Mouse (Mus musculus) lung, postnatal 25 days (tissue): Measurements from ENCODE around the gene Elmo1.

Experiments used
- DNase-seq: peaks from one replicate; pipeline ENCODE4 v3.0.0; 2022; ENCODE audit warnings: low spot score

The Elmo1 gene

GRCm38 (mm10) chr13:20121385-20122043 is 31.1 kb downstream of the Elmo1 start:
- DNase-seq = no peak

DNA sequence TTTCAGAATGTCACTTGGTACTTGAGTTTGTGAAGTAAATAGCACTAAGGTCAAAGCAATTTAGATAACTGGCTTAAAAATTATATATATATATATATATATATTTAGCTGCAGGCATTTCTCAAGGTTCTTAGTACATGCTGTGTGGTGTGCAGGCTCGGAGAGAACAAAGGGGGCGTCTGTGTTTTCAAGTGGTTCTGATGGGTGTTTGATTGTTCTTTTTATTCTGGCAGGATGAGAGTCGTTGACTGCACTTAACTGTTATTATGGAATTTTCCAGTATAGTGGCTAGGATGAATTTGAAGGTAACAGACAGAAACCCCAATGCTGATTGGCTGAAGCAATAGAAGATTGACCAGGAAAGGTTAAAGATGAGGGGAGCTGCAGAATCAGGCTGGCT is 33.6 kb downstream of the Elmo1 start:
- DNase-seq = no peak

DNA sequence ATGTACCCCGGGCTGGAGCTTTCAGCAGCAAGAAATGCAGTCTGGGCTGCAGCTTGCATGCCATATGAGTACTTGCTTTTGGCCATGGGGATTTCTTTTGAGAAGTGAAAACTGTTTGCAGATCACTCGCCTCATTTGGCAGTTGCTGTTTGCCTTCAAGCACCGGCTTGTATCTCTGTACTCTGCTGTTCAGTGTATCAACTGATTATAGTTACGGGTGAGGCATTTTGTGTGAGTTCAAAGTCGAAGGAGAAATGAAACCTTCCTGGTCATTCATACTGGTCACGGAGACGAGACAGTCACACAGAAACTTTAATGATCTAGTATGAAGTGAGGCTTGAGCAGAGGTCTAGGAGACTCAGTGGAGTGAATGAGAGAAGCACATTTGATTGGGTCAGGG is 34.6 kb downstream of the Elmo1 start:
- no peak for DNase-seq

DNA sequence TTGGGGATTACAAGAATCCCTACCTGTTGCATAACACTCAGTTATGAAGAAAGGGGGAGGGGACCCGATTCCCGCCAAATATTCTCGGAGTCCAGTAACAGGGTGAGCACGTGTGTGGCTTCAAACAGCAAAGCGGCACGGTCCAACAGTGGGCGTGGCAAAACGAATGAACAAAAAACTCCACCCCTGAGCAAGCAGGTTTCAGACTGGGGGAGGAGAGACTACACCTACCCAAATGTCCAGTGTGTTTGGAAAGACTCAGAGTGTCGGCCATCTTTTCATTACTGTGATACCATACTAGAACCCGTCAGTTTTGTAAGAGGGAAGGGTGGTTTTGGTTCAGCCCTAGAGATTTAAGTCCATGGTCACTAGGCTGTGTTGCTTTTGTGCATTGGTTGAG is 35.4 kb downstream of the Elmo1 start:
- DNase-seq = no peak

DNA sequence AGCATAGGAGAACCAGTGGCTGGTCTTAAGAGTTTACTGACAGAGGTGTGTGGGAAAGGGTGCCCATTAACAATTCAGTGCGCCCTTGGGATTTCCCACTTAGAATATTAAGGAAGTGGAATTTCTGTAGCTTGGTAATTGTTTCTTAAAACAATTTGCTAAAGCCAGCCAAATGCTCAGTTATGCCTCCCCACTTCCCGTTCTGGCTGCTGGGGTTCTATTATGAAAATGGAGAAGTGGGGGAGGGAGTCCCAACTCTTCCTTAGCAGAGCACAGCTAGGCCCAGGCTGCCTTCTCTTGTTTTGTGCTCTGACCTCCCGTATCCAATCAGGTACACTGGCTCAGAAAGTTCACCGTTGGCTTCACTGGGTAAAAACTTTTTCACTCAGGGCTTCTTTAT is 37.2 kb downstream of the Elmo1 start:
- no peak for DNase-seq

GRCm38 (mm10) chr13:20128097-20128496 is 37.7 kb downstream of the Elmo1 start:
- DNase-seq = no peak

- DNase-seq = no peak
Measured at GRCm38 (mm10) chr13:20130731-20131130, 40.3 kb downstream of the Elmo1 start.

GRCm38 (mm10) chr13:20131322-20131997 is 41.1 kb downstream of the Elmo1 start:
- DNase-seq = no peak

- DNase-seq = no peak
Measured at GRCm38 (mm10) chr13:20131998-20132371, 41.6 kb downstream of the Elmo1 start.

- peak; percentile 42 for DNase-seq
Measured at GRCm38 (mm10) chr13:20133602-20134394, 43.4 kb downstream of the Elmo1 start.

- DNase-seq = no peak
Measured at GRCm38 (mm10) chr13:20134395-20135225, 44.2 kb downstream of the Elmo1 start.

DNA sequence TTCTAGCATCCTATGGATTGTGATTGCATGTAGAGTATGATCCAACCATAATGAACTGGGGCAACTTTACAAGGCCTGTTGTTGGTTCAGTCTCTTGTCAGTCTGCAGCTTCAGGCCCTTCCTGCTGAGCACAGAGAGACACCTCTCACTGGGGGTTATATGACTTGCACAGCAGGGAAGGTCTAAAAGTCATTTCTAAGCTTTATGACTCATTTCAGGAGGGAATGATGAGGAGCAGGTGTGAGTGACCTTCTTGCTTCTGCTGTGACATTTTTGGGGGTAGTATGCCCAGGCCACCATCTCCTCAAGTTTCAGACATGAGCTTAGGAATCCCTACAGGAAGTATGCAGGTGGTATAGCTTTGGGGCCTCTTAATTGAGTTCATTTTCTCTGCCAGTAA is 46.4 kb downstream of the Elmo1 start:
- no peak for DNase-seq

DNA sequence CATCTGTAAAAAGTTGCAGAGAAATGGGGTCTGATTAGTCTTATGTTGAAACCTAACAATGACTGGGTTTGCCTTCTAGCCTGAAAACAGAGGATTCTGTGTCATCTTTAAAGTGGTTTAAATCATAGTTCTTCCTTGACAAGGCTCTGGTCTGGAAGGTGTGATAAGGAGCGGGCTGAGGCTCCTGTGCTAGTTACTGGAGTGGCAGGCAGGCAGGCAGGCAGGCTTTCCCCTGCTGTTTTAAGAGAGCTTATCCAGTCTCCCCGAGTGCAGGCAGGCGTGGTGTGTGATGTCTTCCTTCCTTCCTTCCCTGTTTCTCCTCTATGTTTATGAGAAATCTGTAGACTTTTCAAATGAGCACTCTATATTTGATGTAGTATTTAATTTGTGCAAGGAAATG is 48.1 kb downstream of the Elmo1 start:
- DNase-seq = no peak

GRCm38 (mm10) chr13:20139060-20139459 is 48.7 kb downstream of the Elmo1 start:
- DNase-seq = no peak

DNA sequence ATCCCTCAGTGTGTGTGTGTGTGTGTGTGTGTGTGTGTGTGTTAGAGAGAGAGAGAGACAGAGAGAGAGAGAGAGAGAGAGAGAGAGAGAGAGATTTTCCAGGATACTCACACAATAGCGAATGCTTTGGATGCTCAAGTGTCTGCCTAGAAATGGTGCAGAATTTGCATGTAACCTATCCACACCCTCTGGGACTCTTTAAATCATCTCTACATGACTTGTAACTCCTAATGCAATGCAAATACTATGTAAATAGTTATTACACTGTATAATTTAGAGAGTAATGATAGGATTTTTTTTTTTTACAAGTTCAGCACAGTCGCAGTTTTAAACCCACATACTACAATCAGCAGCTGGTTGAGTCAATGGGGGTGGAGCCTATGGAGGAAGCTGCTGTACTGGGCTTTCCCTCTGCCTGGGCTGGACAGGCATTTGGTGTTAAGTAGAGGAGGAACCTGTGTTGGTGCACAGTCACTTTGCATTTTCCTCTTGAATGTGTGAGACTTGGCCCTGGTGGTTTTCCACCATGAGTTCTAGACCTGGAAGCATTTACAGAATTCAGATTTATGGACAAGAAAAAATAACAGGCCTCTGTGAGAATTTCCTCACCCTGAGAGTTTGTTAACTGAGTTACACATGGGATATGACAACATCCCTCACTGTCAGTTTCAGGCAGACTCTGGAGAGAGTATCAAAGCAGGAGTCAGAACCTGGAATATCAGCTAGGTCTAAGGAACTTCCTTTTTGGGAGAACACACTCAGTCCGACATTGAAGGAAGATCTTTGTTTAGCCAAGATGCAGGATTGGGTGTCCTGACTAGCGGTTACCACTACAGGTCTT is 49.6 kb downstream of the Elmo1 start:
- no peak for DNase-seq

- no peak for DNase-seq
Measured at GRCm38 (mm10) chr13:20142637-20143036, 52.2 kb downstream of the Elmo1 start.

GRCm38 (mm10) chr13:20146848-20147247 is 56.5 kb downstream of the Elmo1 start:
- no peak for DNase-seq

GRCm38 (mm10) chr13:20147736-20148135 is 57.3 kb downstream of the Elmo1 start:
- peak; percentile 59 for DNase-seq

GRCm38 (mm10) chr13:20150130-20150835 is 59.9 kb downstream of the Elmo1 start:
- no peak for DNase-seq

- DNase-seq = peak; percentile 53
Measured at GRCm38 (mm10) chr13:20151302-20151978, 61.0 kb downstream of the Elmo1 start.
